Mouse (Mus musculus): ENCODE measurements around the gene Sdc3. TPM values are rescaled to one million over a fixed set of nuclear protein-coding genes. Genes with fewer than 3 reads are reported as not detected.

The Sdc3 gene
- polyA plus RNA-seq, 1 experiment from 2014 or later: 8.0 TPM

GRCm38 (mm10) chr4:130836281-130837061 lies 44.1 kb downstream of the Sdc3 start:
- WGBS (ENCODE audit: insufficient replicate concordance): 18% methylated on average over 20 of the region's 20 CpGs
- no peaks in the 10 kb centered on the region for H3K9me3 ChIP-seq (replicated peaks)
- no peak overlapping the region for H3K9ac ChIP-seq
- no peak overlapping the region for H3K4me3 ChIP-seq
- H3K27me3 ChIP-seq (replicated peaks): peaks cover 22% of the 10 kb centered on the region
- no peak overlapping the region for H3K27ac ChIP-seq
- peak overlapping the region; percentile 7; the same call in 1 of the 2 replicates for H3K4me2 ChIP-seq
- no peak for ATAC-seq
- no peaks in the 10 kb centered on the region for H3K36me3 ChIP-seq
- H3K4me1 ChIP-seq: peaks cover 2% of the 10 kb centered on the region; the same call in 1 of the 2 replicates

- no peaks in the 10 kb centered on the region for H3K9me3 ChIP-seq (replicated peaks)
- no peak overlapping the region for H3K9ac ChIP-seq
- no peak for ATAC-seq
- peaks cover 3% of the 10 kb centered on the region; the same call in 1 of the 2 replicates for H3K4me1 ChIP-seq
- no peaks in the 10 kb centered on the region for H3K36me3 ChIP-seq
- no peak overlapping the region for H3K27ac ChIP-seq
- 25% methylated on average over 11 of the region's 11 CpGs for WGBS (ENCODE audit: insufficient replicate concordance)
- no peak overlapping the region for H3K4me3 ChIP-seq
- H3K27me3 ChIP-seq (replicated peaks): peaks cover 22% of the 10 kb centered on the region
- H3K4me2 ChIP-seq: no peak overlapping the region
These were observed 46.2 kb downstream of the Sdc3 start for GRCm38 (mm10) chr4:130838585-130838984.

- peaks cover 26% of the 10 kb centered on the region for H3K27me3 ChIP-seq (replicated peaks)
- peaks cover 3% of the 10 kb centered on the region; the same call in 1 of the 2 replicates for H3K4me1 ChIP-seq
- no peak overlapping the region for H3K27ac ChIP-seq
- WGBS (ENCODE audit: insufficient replicate concordance): 32% methylated on average over 8 of the region's 8 CpGs
- no peak overlapping the region for H3K9ac ChIP-seq
- ATAC-seq: 0 out of 2 replicates have a peak, but pooled peaks have one; percentile 35
- H3K9me3 ChIP-seq (replicated peaks): no peaks in the 10 kb centered on the region
- no peak overlapping the region for H3K4me2 ChIP-seq
- H3K36me3 ChIP-seq: no peaks in the 10 kb centered on the region
- H3K4me3 ChIP-seq: no peak overlapping the region
These were observed 48.9 kb downstream of the Sdc3 start for GRCm38 (mm10) chr4:130841107-130841840.

GRCm38 (mm10) chr4:130848814-130849213 lies 56.5 kb downstream of the Sdc3 start:
- Histone ChIP-seq H3K4me3 (no peak overlapping the region), H3K4me1 (no peaks in the 10 kb centered on the region), H3K36me3 (no peaks in the 10 kb centered on the region), H3K9me3 (replicated peaks) (no peaks in the 10 kb centered on the region), H3K9ac (no peak overlapping the region), H3K27me3 (replicated peaks) (peaks cover 15% of the 10 kb centered on the region; the same call in 1 of the 2 replicates), H3K4me2 (no peak overlapping the region), H3K27ac (no peak overlapping the region)
- no peak for ATAC-seq
- WGBS (ENCODE audit: insufficient replicate concordance): 75% methylated on average over 14 of the region's 14 CpGs

- no peak for ATAC-seq
- Histone ChIP-seq H3K36me3 (no peaks in the 10 kb centered on the region), H3K9ac (no peak overlapping the region), H3K4me2 (no peak overlapping the region), H3K9me3 (replicated peaks) (no peaks in the 10 kb centered on the region), H3K27ac (no peak overlapping the region), H3K27me3 (replicated peaks) (peaks cover 30% of the 10 kb centered on the region), H3K4me1 (no peaks in the 10 kb centered on the region; the same call in 1 of the 2 replicates), H3K4me3 (no peak overlapping the region)
- WGBS (ENCODE audit: insufficient replicate concordance): 45% methylated on average over 8 of the region's 8 CpGs
These were observed 65.3 kb downstream of the Sdc3 start for GRCm38 (mm10) chr4:130857661-130858060.

GRCm38 (mm10) chr4:130858880-130859279 lies 66.5 kb downstream of the Sdc3 start:
- H3K4me2 ChIP-seq: no peak overlapping the region
- no peaks in the 10 kb centered on the region; the same call in 1 of the 2 replicates for H3K4me1 ChIP-seq
- no peak overlapping the region for H3K27ac ChIP-seq
- no peak overlapping the region for H3K9ac ChIP-seq
- ATAC-seq: no peak
- H3K9me3 ChIP-seq (replicated peaks): no peaks in the 10 kb centered on the region
- WGBS (ENCODE audit: insufficient replicate concordance): 86% methylated on average over 7 of the region's 7 CpGs
- peaks cover 32% of the 10 kb centered on the region for H3K27me3 ChIP-seq (replicated peaks)
- no peak overlapping the region for H3K4me3 ChIP-seq
- H3K36me3 ChIP-seq: no peaks in the 10 kb centered on the region

GRCm38 (mm10) chr4:130859467-130859866 lies 67.1 kb downstream of the Sdc3 start:
- H3K9ac ChIP-seq: no peak overlapping the region
- no peak overlapping the region for H3K4me3 ChIP-seq
- ATAC-seq: no peak
- no peak overlapping the region for H3K27ac ChIP-seq
- no peaks in the 10 kb centered on the region for H3K9me3 ChIP-seq (replicated peaks)
- no peak overlapping the region for H3K4me2 ChIP-seq
- peaks cover 37% of the 10 kb centered on the region for H3K27me3 ChIP-seq (replicated peaks)
- H3K36me3 ChIP-seq: no peaks in the 10 kb centered on the region
- WGBS (ENCODE audit: insufficient replicate concordance): 52% methylated on average over 8 of the region's 8 CpGs
- H3K4me1 ChIP-seq: no peaks in the 10 kb centered on the region; the same call in 1 of the 2 replicates

GRCm38 (mm10) chr4:130860902-130861652 lies 68.7 kb downstream of the Sdc3 start:
- H3K36me3 ChIP-seq: no peaks in the 10 kb centered on the region
- H3K4me3 ChIP-seq: no peak overlapping the region
- no peaks in the 10 kb centered on the region for H3K9me3 ChIP-seq (replicated peaks)
- no peak overlapping the region for H3K4me2 ChIP-seq
- H3K4me1 ChIP-seq: no peaks in the 10 kb centered on the region; the same call in 1 of the 2 replicates
- no peak for ATAC-seq
- WGBS (ENCODE audit: insufficient replicate concordance): 30% methylated on average over 15 of the region's 15 CpGs
- H3K9ac ChIP-seq: no peak overlapping the region
- H3K27me3 ChIP-seq (replicated peaks): peaks cover 51% of the 10 kb centered on the region
- no peak overlapping the region for H3K27ac ChIP-seq

- WGBS (ENCODE audit: insufficient replicate concordance): 7% methylated on average over 30 of the region's 30 CpGs
- Histone ChIP-seq H3K27me3 (replicated peaks) (peaks cover 54% of the 10 kb centered on the region), H3K36me3 (no peaks in the 10 kb centered on the region), H3K4me2 (peak overlapping the region; percentile 6; the same call in 1 of the 2 replicates), H3K4me3 (0 out of 2 replicates have a peak overlapping the region, but pooled peaks have one; percentile 6), H3K27ac (no peak overlapping the region), H3K9ac (no peak overlapping the region), H3K9me3 (replicated peaks) (no peaks in the 10 kb centered on the region), H3K4me1 (no peaks in the 10 kb centered on the region; the same call in 1 of the 2 replicates)
- ATAC-seq: no peak
These were observed 69.4 kb downstream of the Sdc3 start for GRCm38 (mm10) chr4:130861653-130862208.

- WGBS (ENCODE audit: insufficient replicate concordance): 56% methylated on average over 5 of the region's 5 CpGs
- Histone ChIP-seq H3K4me2 (no peak overlapping the region), H3K9ac (no peak overlapping the region)
These were observed 70.2 kb downstream of the Sdc3 start for GRCm38 (mm10) chr4:130862538-130862937.

GRCm38 (mm10) chr4:130865460-130865859 lies 73.1 kb downstream of the Sdc3 start:
- Histone ChIP-seq H3K27me3 (replicated peaks) (peaks cover 67% of the 10 kb centered on the region), H3K4me2 (no peak overlapping the region), H3K4me3 (no peak overlapping the region), H3K4me1 (no peaks in the 10 kb centered on the region; the same call in 1 of the 2 replicates), H3K9ac (no peak overlapping the region), H3K36me3 (no peaks in the 10 kb centered on the region), H3K9me3 (replicated peaks) (no peaks in the 10 kb centered on the region), H3K27ac (no peak overlapping the region)
- no peak for ATAC-seq
- WGBS (ENCODE audit: insufficient replicate concordance): 39% methylated on average over 6 of the region's 9 CpGs

More at GRCm38 (mm10) chr4:130862538-130862937, 70.2 kb downstream of the Sdc3 start:
- ATAC-seq: no peak
- Histone ChIP-seq H3K27me3 (replicated peaks) (peaks cover 60% of the 10 kb centered on the region), H3K36me3 (no peaks in the 10 kb centered on the region), H3K27ac (no peak overlapping the region), H3K4me3 (no peak overlapping the region), H3K4me1 (no peaks in the 10 kb centered on the region; the same call in 1 of the 2 replicates), H3K9me3 (replicated peaks) (no peaks in the 10 kb centered on the region)

Measured in liver, embryonic 12.5 days (tissue).